Mouse (Mus musculus) embryonic facial prominence, embryonic 14.5 days (tissue): ENCODE data around the gene Lilra6. TPM values are rescaled to one million over a fixed set of nuclear protein-coding genes. Genes with fewer than 3 reads are reported as not detected.
"Not testable (repeated sequence)": the region's sequence is repeated elsewhere in the genome, so short reads cannot be mapped to it uniquely, and the experiment has no call there.

Experiments
- ATAC-seq: fragments of 200-750 bp; cut with Nextera tagmentation; 2 replicates; pipeline ENCODE4 v1.8.0; 2017; ENCODE audit warnings: low read depth, moderate number of reproducible peaks, moderate TSS enrichment
- DNase-seq: peaks from one replicate; pipeline ENCODE4 v3.0.0-alpha.2; 2015; ENCODE audit warnings: low spot score
- H3K27ac ChIP-seq: fragments of 300-500 bp; sonication (generic); replicated peaks from 2 replicates; pipeline ENCODE4 v1.5.1; 2014; ENCODE audit warnings: low read depth, mild to moderate bottlenecking, low read length, moderate library complexity
- H3K27me3 ChIP-seq: fragments of 300-500 bp; sonication (generic); replicated peaks from 2 replicates; pipeline ENCODE4 v1.6.1; 2014; ENCODE audit warnings: low read length; ENCODE audit not compliant: control insufficient read depth, insufficient read depth
- H3K36me3 ChIP-seq: fragments of 300-500 bp; sonication (generic); 2 replicates; pipeline ENCODE4 v1.6.1; 2014; ENCODE audit warnings: low read length, mixed read lengths; ENCODE audit not compliant: control insufficient read depth, insufficient read depth
- H3K4me1 ChIP-seq: fragments of 300-500 bp; sonication (generic); 2 replicates; pipeline ENCODE4 v1.6.1; 2014; ENCODE audit warnings: antibody characterized with exemption, low read length; ENCODE audit not compliant: control insufficient read depth, insufficient read depth
- H3K4me2 ChIP-seq: fragments of 300-500 bp; sonication (generic); 2 replicates; pipeline ENCODE4 v1.6.1; 2014; ENCODE audit warnings: low read depth, mild to moderate bottlenecking, low read length, moderate library complexity, mixed read lengths
- H3K4me3 ChIP-seq: fragments of 300-500 bp; sonication (generic); 2 replicates; pipeline ENCODE4 v1.5.1; 2014; ENCODE audit warnings: low read depth, mild to moderate bottlenecking, low read length
- H3K9ac ChIP-seq: fragments of 300-500 bp; sonication (generic); 2 replicates; pipeline ENCODE4 v1.6.1; 2014; ENCODE audit warnings: low read depth, mild to moderate bottlenecking, low read length, moderate library complexity, mixed read lengths
- H3K9me3 ChIP-seq: fragments of 300-500 bp; sonication (generic); 2 replicates; pipeline ENCODE4 v1.6.1; 2016; ENCODE audit warnings: low read length; ENCODE audit not compliant: control insufficient read depth
- WGBS: fragments of 180-500 bp; shearing (Covaris S2); extraction: QIAGEN DNeasy Blood & Tissue Kit; methylation state at CpG from one replicate; pipeline ENCODE4 v1.1.7; 2014; 5-methylcytosine and 5-hydroxymethylcytosine counted together
- polyA plus RNA-seq: library from polyadenylated mRNA; unstranded; fragments of >200 nt; fragmentation: Nextera tagmentation; extraction: Ambion mirVana; gene quantifications from 2 replicates; pipeline ENCODE4 v1.2.1, GENCODE M21; 2014

Gene Lilra6
- polyA plus RNA-seq: 0.11 and 0.13 TPM in 2 replicates

GRCm38 (mm10) chr7:3915387-3915786 lies at the start of gene Lilra6:
Gene Lilra6 (minus strand): TSS chr7:3915503.
- 60% methylated on average over 2 of the region's 2 CpGs for WGBS

DNA sequence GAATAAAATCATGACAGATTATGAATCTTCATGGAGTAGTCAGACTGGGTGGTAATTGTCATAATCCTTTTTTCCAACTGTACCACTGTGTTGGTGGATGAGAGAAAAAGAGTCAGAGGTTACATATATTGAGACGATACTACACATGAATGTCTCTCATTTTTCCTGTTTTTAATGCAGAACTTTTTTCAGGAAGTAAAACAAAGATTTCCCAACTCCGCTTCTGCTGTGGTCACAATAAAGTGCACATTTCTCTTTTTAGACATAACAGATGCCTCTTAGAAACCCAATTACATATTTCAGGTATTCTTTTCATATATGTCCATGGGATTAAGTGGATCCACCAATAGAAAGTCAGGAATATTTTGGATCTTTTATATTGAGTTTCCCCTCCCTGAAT lies 46.7 kb upstream of the Lilra6 start:
- Histone ChIP-seq H3K4me1 (no peaks in the 10 kb centered on the region), H3K9ac (no peak overlapping the region), H3K9me3 (no peaks in the 10 kb centered on the region), H3K27ac (no peak overlapping the region), H3K4me2 (no peak overlapping the region), H3K27me3 (no peaks in the 10 kb centered on the region), H3K4me3 (no peak overlapping the region), H3K36me3 (no peaks in the 10 kb centered on the region)
- WGBS: 94% methylated on average over 2 of the region's 2 CpGs
- DNase-seq: no peak
- no peak for ATAC-seq

More at GRCm38 (mm10) chr7:3915387-3915786, at the start of gene Lilra6:
- H3K36me3 ChIP-seq, H3K4me1 ChIP-seq, H3K4me3 ChIP-seq, ATAC-seq, DNase-seq, H3K27ac ChIP-seq, H3K9ac ChIP-seq, H3K9me3 ChIP-seq, H3K27me3 ChIP-seq, H3K4me2 ChIP-seq: not testable (repeated sequence)

DNA sequence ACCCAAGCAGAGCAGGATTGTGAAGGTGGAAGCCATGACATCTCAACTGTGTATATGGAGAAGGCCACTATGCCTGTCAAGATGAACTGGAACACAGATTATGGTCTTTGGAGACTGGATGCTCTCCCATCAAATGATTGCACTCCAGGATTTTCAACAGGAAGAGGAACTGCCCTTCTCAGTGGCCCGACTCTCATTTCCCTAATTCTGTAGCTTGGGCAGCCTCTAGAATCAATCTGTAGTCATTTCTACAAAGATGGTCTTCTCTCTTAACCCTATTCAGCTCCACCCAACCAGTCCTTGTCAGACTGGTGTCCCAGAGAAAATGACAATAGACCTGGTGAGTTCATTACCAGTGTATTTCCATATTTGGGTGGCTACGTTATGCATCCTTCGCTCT lies 42.1 kb upstream of the Lilra6 start:
- no peak for ATAC-seq

GRCm38 (mm10) chr7:3949159-3949558 lies 33.9 kb upstream of the Lilra6 start:
- Histone ChIP-seq H3K4me3 (no peak overlapping the region), H3K27me3 (no peaks in the 10 kb centered on the region), H3K36me3 (no peaks in the 10 kb centered on the region), H3K4me2 (no peak overlapping the region), H3K4me1 (no peaks in the 10 kb centered on the region), H3K9me3 (no peaks in the 10 kb centered on the region), H3K9ac (no peak overlapping the region), H3K27ac (no peak overlapping the region)
- no peak for ATAC-seq
- no peak for DNase-seq
- WGBS: 80% methylated on average over 3 of the region's 3 CpGs

More for the DNA sequence above, 42.1 kb upstream of the Lilra6 start:
- WGBS: 82% methylated on average over 3 of the region's 3 CpGs
- Histone ChIP-seq H3K36me3 (no peaks in the 10 kb centered on the region), H3K27ac (no peak overlapping the region), H3K9me3 (no peaks in the 10 kb centered on the region), H3K4me2 (no peak overlapping the region), H3K4me1 (no peaks in the 10 kb centered on the region), H3K27me3 (no peaks in the 10 kb centered on the region), H3K4me3 (no peak overlapping the region), H3K9ac (no peak overlapping the region)
- no peak for DNase-seq

- no peak overlapping the region for H3K4me2 ChIP-seq
- 80% methylated on average over 4 of the region's 4 CpGs for WGBS
Observed at GRCm38 (mm10) chr7:3948223-3948622, 32.9 kb upstream of the Lilra6 start.

DNA sequence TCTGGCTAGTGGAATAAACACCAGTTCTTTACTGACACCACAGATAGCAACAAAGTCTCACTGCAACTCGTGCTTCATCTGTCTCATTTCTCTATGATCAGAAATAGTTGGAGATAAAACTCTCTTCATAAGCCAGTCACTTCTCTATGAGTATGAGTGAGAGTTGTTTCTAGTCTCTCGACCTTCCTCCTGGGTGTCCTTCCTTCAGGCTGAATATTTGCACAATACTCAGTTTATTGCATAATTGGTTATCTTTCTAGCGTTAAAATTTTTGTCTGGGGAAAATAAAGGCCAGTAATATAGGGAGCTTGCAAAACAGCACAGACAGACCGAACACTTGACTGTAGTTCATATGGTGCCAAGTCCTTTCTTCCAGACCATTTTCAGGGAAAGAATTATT lies 30.8 kb upstream of the Lilra6 start:
- Histone ChIP-seq H3K9me3 (no peaks in the 10 kb centered on the region), H3K4me1 (no peaks in the 10 kb centered on the region), H3K4me3 (no peak overlapping the region), H3K36me3 (no peaks in the 10 kb centered on the region), H3K9ac (no peak overlapping the region), H3K27me3 (no peaks in the 10 kb centered on the region), H3K27ac (no peak overlapping the region), H3K4me2 (no peak overlapping the region)
- ATAC-seq (no peak), DNase-seq (no peak)
- 65% methylated on average over 4 of the region's 4 CpGs for WGBS

More at GRCm38 (mm10) chr7:3948223-3948622, 32.9 kb upstream of the Lilra6 start:
- Histone ChIP-seq H3K4me3 (no peak overlapping the region), H3K27ac (no peak overlapping the region), H3K4me1 (no peaks in the 10 kb centered on the region), H3K27me3 (no peaks in the 10 kb centered on the region), H3K9ac (no peak overlapping the region), H3K36me3 (no peaks in the 10 kb centered on the region), H3K9me3 (no peaks in the 10 kb centered on the region)
- no peak for ATAC-seq
- DNase-seq: no peak

DNA sequence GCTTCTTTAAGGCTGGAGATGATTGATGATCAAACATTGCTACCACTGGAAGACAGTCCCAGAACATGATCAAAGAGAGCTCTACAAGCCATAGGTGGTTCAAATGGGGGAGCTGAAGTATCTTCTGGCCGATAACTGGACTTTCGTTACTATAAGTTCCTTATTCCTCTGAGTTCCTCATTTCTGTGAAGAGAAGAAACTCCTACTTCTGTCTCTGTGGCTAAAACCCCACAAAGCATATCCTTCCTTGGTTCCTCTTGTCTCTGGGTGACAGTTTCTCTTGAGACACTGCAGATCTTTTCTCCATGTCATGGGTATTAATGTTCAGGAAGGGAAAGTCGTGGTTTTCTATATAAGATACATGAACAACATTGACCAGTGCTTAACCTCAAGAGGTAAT lies 25.6 kb upstream of the Lilra6 start:
- Histone ChIP-seq H3K27me3 (no peaks in the 10 kb centered on the region), H3K9ac (no peak overlapping the region), H3K36me3 (no peaks in the 10 kb centered on the region), H3K9me3 (no peaks in the 10 kb centered on the region), H3K27ac (no peak overlapping the region), H3K4me3 (no peak overlapping the region), H3K4me2 (no peak overlapping the region), H3K4me1 (no peaks in the 10 kb centered on the region)
- ATAC-seq: no peak
- 69% methylated on average over 3 of the region's 3 CpGs for WGBS
- DNase-seq: no peak

DNA sequence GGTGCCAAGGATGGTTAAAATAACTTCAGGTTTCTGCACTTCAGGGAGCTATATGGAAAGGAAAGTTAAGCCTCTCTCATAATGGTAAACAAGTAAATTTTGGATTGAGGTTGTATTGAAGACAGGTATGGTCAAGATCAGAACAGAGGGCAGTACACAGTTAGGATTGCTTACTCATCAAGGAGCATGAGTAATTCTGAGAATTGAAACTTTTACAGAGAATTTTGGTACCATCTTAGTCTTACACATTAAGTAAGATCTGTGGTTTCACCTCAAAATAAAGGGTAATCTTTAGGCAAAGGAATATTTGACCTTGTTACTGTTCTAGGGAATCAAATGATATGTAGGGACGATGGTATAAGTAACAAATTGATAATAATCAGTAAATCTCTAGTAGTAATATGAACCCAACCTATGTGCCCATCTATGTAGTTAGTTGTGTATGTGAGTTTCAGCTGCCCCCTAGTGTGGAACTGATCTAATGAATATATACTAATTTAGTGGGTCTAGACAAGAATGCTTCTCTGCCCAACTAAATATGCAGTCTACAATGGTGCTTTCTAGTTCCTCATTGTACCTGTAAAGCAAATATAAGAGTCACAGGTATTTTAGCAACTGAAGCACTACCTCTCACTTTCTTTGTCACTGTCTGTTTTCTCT lies 24.7 kb upstream of the Lilra6 start:
- H3K27ac ChIP-seq: no peak overlapping the region
- H3K4me3 ChIP-seq: no peak overlapping the region
- no peaks in the 10 kb centered on the region for H3K9me3 ChIP-seq
- ATAC-seq: no peak
- WGBS: 62% methylated on average over 1 of the region's 1 CpGs
- no peak overlapping the region for H3K9ac ChIP-seq
- no peak for DNase-seq
- no peaks in the 10 kb centered on the region for H3K27me3 ChIP-seq
- H3K4me1 ChIP-seq: no peaks in the 10 kb centered on the region
- H3K36me3 ChIP-seq: no peaks in the 10 kb centered on the region
- H3K4me2 ChIP-seq: no peak overlapping the region

- not testable (repeated sequence) for DNase-seq, H3K9ac ChIP-seq, H3K4me2 ChIP-seq, H3K27ac ChIP-seq, H3K9me3 ChIP-seq, H3K4me3 ChIP-seq, ATAC-seq, H3K4me1 ChIP-seq, H3K36me3 ChIP-seq, H3K27me3 ChIP-seq
Observed at GRCm38 (mm10) chr7:3935473-3935872, 20.2 kb upstream of the Lilra6 start.
